Mouse (Mus musculus) cerebellum, adult 2 months (tissue): Measurements from ENCODE around the gene Adamtsl2.

Experiments used
- CTCF ChIP-seq: fragments of 200-500 bp; IDR thresholded peaks from 2 replicates; pipeline ENCODE4 v1.5.1; 2011; ENCODE audit warnings: low read depth, mild to moderate bottlenecking, control low read depth, low read length, moderate library complexity, borderline replicate concordance; ENCODE audit not compliant: insufficient read depth
- POLR2A ChIP-seq: fragments of 200-500 bp; IDR thresholded peaks from 2 replicates; pipeline ENCODE4 v1.6.1; 2011; ENCODE audit warnings: low read length, control low read depth, borderline replicate concordance; ENCODE audit not compliant: insufficient read depth

- TF ChIP-seq POLR2A: no peak
- TF ChIP-seq CTCF: no peak
These were observed 17.3 kb downstream of the Adamtsl2 start for GRCm38 (mm10) chr2:27096341-27096981.
